Mouse (Mus musculus) heart, postnatal 0 days (tissue): Measurements from ENCODE around the gene 1600002K03Rik. TPM values are rescaled to one million over a fixed set of nuclear protein-coding genes. Genes with fewer than 3 reads are reported as not detected.

Source experiments
- ATAC-seq: fragments of 200-750 bp; cut with Nextera tagmentation; 2 replicates; pipeline ENCODE4 v1.8.0; 2017; ENCODE audit warnings: low read depth, moderate number of reproducible peaks, moderate library complexity; ENCODE audit not compliant: insufficient read depth
- DNase-seq: peaks from one replicate; pipeline ENCODE4 v3.0.0-alpha.2; 2016; ENCODE audit warnings: low spot score
- H3K27ac ChIP-seq: fragments of 300-500 bp; sonication (generic); 2 replicates; pipeline ENCODE4 v1.5.1; 2014; ENCODE audit warnings: low read depth, mild to moderate bottlenecking
- H3K27me3 ChIP-seq: fragments of 300-500 bp; sonication (generic); 2 replicates; pipeline ENCODE4 v1.6.1; 2014; ENCODE audit warnings: low read length, mixed read lengths; ENCODE audit not compliant: control insufficient read depth, insufficient read depth
- H3K36me3 ChIP-seq: fragments of 300-500 bp; sonication (generic); replicated peaks from 2 replicates; pipeline ENCODE4 v1.6.1; 2014; ENCODE audit warnings: low read length, mixed read lengths; ENCODE audit not compliant: control insufficient read depth, insufficient read depth
- H3K4me1 ChIP-seq: fragments of 300-500 bp; sonication (generic); 2 replicates; pipeline ENCODE4 v1.6.1; 2014; ENCODE audit warnings: antibody characterized with exemption; ENCODE audit not compliant: control insufficient read depth, insufficient read depth
- H3K4me2 ChIP-seq: fragments of 300-500 bp; sonication (generic); 2 replicates; pipeline ENCODE4 v1.6.1; 2014; ENCODE audit warnings: low read depth, mild to moderate bottlenecking, low read length, moderate library complexity
- H3K4me3 ChIP-seq: fragments of 300-500 bp; sonication (generic); 2 replicates; pipeline ENCODE4 v1.5.1; 2014; ENCODE audit warnings: low read depth, low read length
- H3K9ac ChIP-seq: fragments of 300-500 bp; sonication (generic); replicated peaks from 2 replicates; pipeline ENCODE4 v1.6.1; 2014; ENCODE audit warnings: low read depth, low read length, mixed read lengths
- H3K9me3 ChIP-seq: fragments of 300-500 bp; sonication (generic); replicated peaks from 2 replicates; pipeline ENCODE4 v1.6.1; 2016; ENCODE audit warnings: low read length; ENCODE audit not compliant: control insufficient read depth
- CTCF ChIP-seq: IDR thresholded peaks from 2 replicates; pipeline ENCODE4 v1.5.1; 2016; ENCODE audit warnings: antibody characterized with exemption, control low read depth, low read depth
- EP300 ChIP-seq: IDR thresholded peaks from 2 replicates; pipeline ENCODE4 v1.6.1; 2016; ENCODE audit warnings: antibody characterized with exemption, low read depth
- WGBS: fragments of 180-500 bp; shearing (Covaris S2); extraction: QIAGEN DNeasy Blood & Tissue Kit; methylation state at CpG from one replicate; pipeline ENCODE4 v1.1.7; 2014; 5-methylcytosine and 5-hydroxymethylcytosine counted together
- polyA plus RNA-seq: library from polyadenylated mRNA; unstranded; fragments of >200 nt; fragmentation: Nextera tagmentation; extraction: Ambion mirVana; gene quantifications from 2 replicates; pipeline ENCODE4 v1.2.1, GENCODE M21; 2015
- total RNA-seq: library from RNA; depleted of rRNA; stranded (reverse); fragments of >200 nt; gene quantifications from 2 replicates; pipeline ENCODE4 v1.2.3, GENCODE M21; 2014; ENCODE audit warnings: low replicate concordance

The 1600002K03Rik gene
- total and polyA plus RNA-seq, 2 experiments from 2014 or later, result 5.7 to 8.9 TPM

- DNase-seq, result no peak
- H3K27me3 ChIP-seq, result peaks cover 2% of the 10 kb centered on the region; the same call in 1 of the 2 replicates
- H3K4me2 ChIP-seq, result no peak overlapping the region
- 35% methylated on average over 55 of the region's 55 CpGs for WGBS
- no peak overlapping the region for H3K9ac ChIP-seq
- H3K9me3 ChIP-seq, result no peaks in the 10 kb centered on the region
- H3K4me1 ChIP-seq, result 0 out of 2 replicates have a peak, but pooled peaks cover 4% of the 10 kb centered on the region
- H3K36me3 ChIP-seq, result peaks cover 57% of the 10 kb centered on the region
- H3K4me3 ChIP-seq, result no peak overlapping the region
- no peak for ATAC-seq
- no peak for TF ChIP-seq EP300
- no peak for TF ChIP-seq CTCF
- no peak overlapping the region for H3K27ac ChIP-seq
Observed at GRCm38 (mm10) chr10:80131316-80131951, 41.3 kb upstream of the 1600002K03Rik start.

GRCm38 (mm10) chr10:80131952-80132350 lies 40.8 kb upstream of the 1600002K03Rik start:
- DNase-seq, result no peak
- Histone ChIP-seq H3K27ac (no peak overlapping the region), H3K4me3 (no peak overlapping the region), H3K4me1 (0 out of 2 replicates have a peak, but pooled peaks cover 4% of the 10 kb centered on the region), H3K27me3 (peaks cover 6% of the 10 kb centered on the region; the same call in 1 of the 2 replicates), H3K9ac (no peak overlapping the region), H3K4me2 (no peak overlapping the region), H3K36me3 (peaks cover 52% of the 10 kb centered on the region), H3K9me3 (no peaks in the 10 kb centered on the region)
- WGBS, result 63% methylated on average over 27 of the region's 27 CpGs
- TF ChIP-seq CTCF (no peak), EP300 (no peak)
- ATAC-seq, result no peak

GRCm38 (mm10) chr10:80133226-80133849 lies 39.4 kb upstream of the 1600002K03Rik start:
- ATAC-seq, result peak; percentile 69
- no peak overlapping the region for H3K4me3 ChIP-seq
- H3K9me3 ChIP-seq, result no peaks in the 10 kb centered on the region
- peak overlapping the region; percentile 4; the same call in 1 of the 2 replicates for H3K27ac ChIP-seq
- H3K27me3 ChIP-seq, result peaks cover 15% of the 10 kb centered on the region; the same call in 1 of the 2 replicates
- H3K4me1 ChIP-seq, result peaks cover 13% of the 10 kb centered on the region
- H3K9ac ChIP-seq, result no peak overlapping the region
- peak; percentile 60 for DNase-seq
- TF ChIP-seq EP300, result 0 out of 2 replicates have a peak, but pooled peaks have one; percentile 43
- TF ChIP-seq CTCF, result peak; percentile 48
- 30% methylated on average over 8 of the region's 8 CpGs for WGBS
- peaks cover 38% of the 10 kb centered on the region for H3K36me3 ChIP-seq
- no peak overlapping the region for H3K4me2 ChIP-seq

GRCm38 (mm10) chr10:80134421-80134820 lies 38.3 kb upstream of the 1600002K03Rik start:
- peaks cover 27% of the 10 kb centered on the region for H3K36me3 ChIP-seq
- TF ChIP-seq EP300 (no peak), CTCF (no peak)
- peaks cover 21% of the 10 kb centered on the region for H3K4me1 ChIP-seq
- no peak overlapping the region for H3K4me3 ChIP-seq
- no peak overlapping the region for H3K27ac ChIP-seq
- no peak overlapping the region for H3K9ac ChIP-seq
- H3K27me3 ChIP-seq, result peaks cover 22% of the 10 kb centered on the region; the same call in 1 of the 2 replicates
- ATAC-seq (no peak), DNase-seq (no peak)
- H3K9me3 ChIP-seq, result no peaks in the 10 kb centered on the region
- H3K4me2 ChIP-seq, result no peak overlapping the region
- WGBS, result 82% methylated on average over 9 of the region's 9 CpGs

- Histone ChIP-seq H3K9me3 (no peaks in the 10 kb centered on the region), H3K4me2 (no peak overlapping the region), H3K4me3 (no peak overlapping the region), H3K4me1 (peaks cover 22% of the 10 kb centered on the region), H3K9ac (no peak overlapping the region), H3K36me3 (peaks cover 20% of the 10 kb centered on the region), H3K27me3 (peaks cover 22% of the 10 kb centered on the region; the same call in 1 of the 2 replicates), H3K27ac (no peak overlapping the region)
- no peak for ATAC-seq
- TF ChIP-seq EP300 (no peak), CTCF (no peak)
- WGBS, result 83% methylated on average over 10 of the region's 10 CpGs
- no peak for DNase-seq
Observed at GRCm38 (mm10) chr10:80135161-80135560, 37.6 kb upstream of the 1600002K03Rik start.
